Mouse (Mus musculus) limb, embryonic 13.5 days (tissue): ENCODE measurements around the gene Gm11077. TPM values are rescaled to one million over a fixed set of nuclear protein-coding genes. Genes with fewer than 3 reads are reported as not detected.

ENCODE experiments used
- ATAC-seq: fragments of 200-750 bp; cut with Nextera tagmentation; 2 replicates; pipeline ENCODE4 v1.8.0; 2017; ENCODE audit warnings: low read depth, moderate number of reproducible peaks, moderate TSS enrichment; ENCODE audit not compliant: low FRiP score
- H3K27ac ChIP-seq: fragments of 300-500 bp; sonication (generic); 2 replicates; pipeline ENCODE4 v1.5.1; 2015; ENCODE audit warnings: inconsistent platforms, mild to moderate bottlenecking, moderate library complexity
- H3K27me3 ChIP-seq: fragments of 300-500 bp; sonication (generic); 2 replicates; pipeline ENCODE4 v1.6.1; 2015; ENCODE audit warnings: mild to moderate bottlenecking, inconsistent platforms
- H3K36me3 ChIP-seq: fragments of 300-500 bp; sonication (generic); 2 replicates; pipeline ENCODE4 v1.6.1; 2015; ENCODE audit warnings: inconsistent platforms, mild to moderate bottlenecking, moderate library complexity
- H3K4me1 ChIP-seq: fragments of 300-500 bp; sonication (generic); 2 replicates; pipeline ENCODE4 v1.6.1; 2015; ENCODE audit warnings: inconsistent platforms
- H3K4me2 ChIP-seq: fragments of 300-500 bp; sonication (generic); replicated peaks from 2 replicates; pipeline ENCODE4 v1.6.1; 2015; ENCODE audit warnings: inconsistent platforms, mild to moderate bottlenecking, moderate library complexity
- H3K4me3 ChIP-seq: fragments of 300-500 bp; sonication (generic); 2 replicates; pipeline ENCODE4 v1.5.1; 2015; ENCODE audit warnings: moderate library complexity, mild to moderate bottlenecking, inconsistent platforms
- H3K9ac ChIP-seq: fragments of 300-500 bp; sonication (generic); 2 replicates; pipeline ENCODE4 v1.6.1; 2015; ENCODE audit warnings: mild to moderate bottlenecking, inconsistent platforms
- H3K9me3 ChIP-seq: fragments of 300-500 bp; sonication (generic); 2 replicates; pipeline ENCODE4 v1.6.1; 2016; ENCODE audit warnings: inconsistent platforms
- WGBS: fragments of 180-500 bp; shearing (Covaris S2); methylation state at CpG from one replicate; pipeline ENCODE4 v1.1.7; 2015; 5-methylcytosine and 5-hydroxymethylcytosine counted together
- polyA plus RNA-seq: library from polyadenylated mRNA; unstranded; fragments of >200 nt; fragmentation: Nextera tagmentation; extraction: Ambion mirVana; gene quantifications from 2 replicates; pipeline ENCODE4 v1.2.1, GENCODE M21; 2015

The Gm11077 gene
- polyA plus RNA-seq, 1 experiment from 2014 or later, result not detected

- H3K9me3 ChIP-seq, result peaks cover 8% of the 10 kb centered on the region; the same call in 1 of the 2 replicates
- H3K27ac ChIP-seq, result no peak overlapping the region
- no peak overlapping the region for H3K4me3 ChIP-seq
- no peaks in the 10 kb centered on the region for H3K36me3 ChIP-seq
- H3K27me3 ChIP-seq, result no peaks in the 10 kb centered on the region
- 87% methylated on average over 8 of the region's 8 CpGs for WGBS
- ATAC-seq, result no peak
- no peak overlapping the region for H3K4me2 ChIP-seq
- H3K9ac ChIP-seq, result no peak overlapping the region
- H3K4me1 ChIP-seq, result no peaks in the 10 kb centered on the region
Measured at GRCm38 (mm10) chr6:140750371-140751080, 21.4 kb downstream of the Gm11077 start.

- H3K4me1 ChIP-seq, result peaks cover 5% of the 10 kb centered on the region; the same call in 1 of the 2 replicates
- WGBS, result 42% methylated on average over 9 of the region's 9 CpGs
Measured at GRCm38 (mm10) chr6:140766365-140766764, 37.3 kb downstream of the Gm11077 start.

GRCm38 (mm10) chr6:140767237-140767636 lies 38.2 kb downstream of the Gm11077 start:
- Histone ChIP-seq H3K9me3 (no peaks in the 10 kb centered on the region), H3K4me2 (no peak overlapping the region), H3K27me3 (no peaks in the 10 kb centered on the region), H3K9ac (no peak overlapping the region), H3K36me3 (no peaks in the 10 kb centered on the region), H3K4me1 (peaks cover 5% of the 10 kb centered on the region; the same call in 1 of the 2 replicates), H3K27ac (no peak overlapping the region), H3K4me3 (no peak overlapping the region)
- no peak for ATAC-seq
- 82% methylated on average over 6 of the region's 6 CpGs for WGBS

More at GRCm38 (mm10) chr6:140766365-140766764, 37.3 kb downstream of the Gm11077 start:
- ATAC-seq, result no peak
- Histone ChIP-seq H3K27me3 (no peaks in the 10 kb centered on the region), H3K4me3 (no peak overlapping the region), H3K9me3 (no peaks in the 10 kb centered on the region), H3K9ac (no peak overlapping the region), H3K36me3 (no peaks in the 10 kb centered on the region), H3K27ac (no peak overlapping the region), H3K4me2 (no peak overlapping the region)

- no peaks in the 10 kb centered on the region for H3K27me3 ChIP-seq
- 81% methylated on average over 8 of the region's 8 CpGs for WGBS
- no peaks in the 10 kb centered on the region for H3K9me3 ChIP-seq
- peaks cover 5% of the 10 kb centered on the region; the same call in 1 of the 2 replicates for H3K4me1 ChIP-seq
- no peak overlapping the region for H3K4me3 ChIP-seq
- no peak overlapping the region for H3K9ac ChIP-seq
- no peak for ATAC-seq
- H3K4me2 ChIP-seq, result no peak overlapping the region
- H3K27ac ChIP-seq, result no peak overlapping the region
- no peaks in the 10 kb centered on the region for H3K36me3 ChIP-seq
Measured at GRCm38 (mm10) chr6:140768180-140768579, 39.1 kb downstream of the Gm11077 start.

- no peak for ATAC-seq
- no peak overlapping the region for H3K27ac ChIP-seq
Measured at GRCm38 (mm10) chr6:140768859-140769640, 40.0 kb downstream of the Gm11077 start.

GRCm38 (mm10) chr6:140776274-140776673 lies 47.2 kb downstream of the Gm11077 start:
- Histone ChIP-seq H3K27ac (no peak overlapping the region), H3K4me2 (no peak overlapping the region), H3K4me3 (no peak overlapping the region), H3K9ac (no peak overlapping the region), H3K27me3 (no peaks in the 10 kb centered on the region), H3K36me3 (no peaks in the 10 kb centered on the region), H3K4me1 (no peaks in the 10 kb centered on the region), H3K9me3 (no peaks in the 10 kb centered on the region)
- 88% methylated on average over 8 of the region's 8 CpGs for WGBS
- ATAC-seq, result no peak

More at GRCm38 (mm10) chr6:140768859-140769640, 40.0 kb downstream of the Gm11077 start:
- Histone ChIP-seq H3K36me3 (no peaks in the 10 kb centered on the region), H3K9ac (no peak overlapping the region), H3K4me3 (no peak overlapping the region), H3K4me2 (no peak overlapping the region), H3K27me3 (no peaks in the 10 kb centered on the region), H3K4me1 (peaks cover 5% of the 10 kb centered on the region; the same call in 1 of the 2 replicates), H3K9me3 (no peaks in the 10 kb centered on the region)
- WGBS, result 44% methylated on average over 21 of the region's 21 CpGs

- no peak overlapping the region for H3K4me2 ChIP-seq
- WGBS, result 94% methylated on average over 6 of the region's 6 CpGs
- no peak for ATAC-seq
- H3K9ac ChIP-seq, result no peak overlapping the region
- H3K4me1 ChIP-seq, result no peaks in the 10 kb centered on the region
- no peaks in the 10 kb centered on the region for H3K36me3 ChIP-seq
- no peak overlapping the region for H3K4me3 ChIP-seq
- no peaks in the 10 kb centered on the region for H3K9me3 ChIP-seq
- H3K27ac ChIP-seq, result no peak overlapping the region
- H3K27me3 ChIP-seq, result no peaks in the 10 kb centered on the region
Measured at GRCm38 (mm10) chr6:140782524-140782923, 53.4 kb downstream of the Gm11077 start.

GRCm38 (mm10) chr6:140786058-140786457 lies 57.0 kb downstream of the Gm11077 start:
- no peaks in the 10 kb centered on the region for H3K9me3 ChIP-seq
- H3K27ac ChIP-seq, result no peak overlapping the region
- no peak overlapping the region for H3K4me2 ChIP-seq
- 77% methylated on average over 2 of the region's 2 CpGs for WGBS
- no peak overlapping the region for H3K9ac ChIP-seq
- H3K36me3 ChIP-seq, result no peaks in the 10 kb centered on the region
- H3K27me3 ChIP-seq, result no peaks in the 10 kb centered on the region
- no peak overlapping the region for H3K4me3 ChIP-seq
- H3K4me1 ChIP-seq, result no peaks in the 10 kb centered on the region
- ATAC-seq, result no peak

- 42% methylated on average over 3 of the region's 3 CpGs for WGBS
Measured at GRCm38 (mm10) chr6:140789850-140790249, 60.8 kb downstream of the Gm11077 start.

GRCm38 (mm10) chr6:140793676-140794262 lies 64.7 kb downstream of the Gm11077 start:
- Histone ChIP-seq H3K9me3 (no peaks in the 10 kb centered on the region), H3K4me2 (no peak overlapping the region), H3K27me3 (no peaks in the 10 kb centered on the region), H3K36me3 (no peaks in the 10 kb centered on the region), H3K4me1 (no peaks in the 10 kb centered on the region), H3K27ac (no peak overlapping the region), H3K9ac (no peak overlapping the region), H3K4me3 (no peak overlapping the region)
- ATAC-seq, result no peak
- 70% methylated on average over 6 of the region's 6 CpGs for WGBS

More at GRCm38 (mm10) chr6:140789850-140790249, 60.8 kb downstream of the Gm11077 start:
- no peak overlapping the region for H3K4me3 ChIP-seq
- no peak overlapping the region for H3K4me2 ChIP-seq
- ATAC-seq, result no peak
- no peaks in the 10 kb centered on the region for H3K4me1 ChIP-seq
- H3K27me3 ChIP-seq, result no peaks in the 10 kb centered on the region
- H3K9ac ChIP-seq, result no peak overlapping the region
- H3K9me3 ChIP-seq, result no peaks in the 10 kb centered on the region
- no peak overlapping the region for H3K27ac ChIP-seq
- no peaks in the 10 kb centered on the region for H3K36me3 ChIP-seq

GRCm38 (mm10) chr6:140798841-140799240 lies 69.8 kb downstream of the Gm11077 start:
- Histone ChIP-seq H3K9me3 (peaks cover 3% of the 10 kb centered on the region; the same call in 1 of the 2 replicates), H3K4me1 (no peaks in the 10 kb centered on the region), H3K27me3 (no peaks in the 10 kb centered on the region), H3K4me2 (no peak overlapping the region), H3K4me3 (no peak overlapping the region), H3K27ac (no peak overlapping the region), H3K9ac (no peak overlapping the region), H3K36me3 (no peaks in the 10 kb centered on the region)
- ATAC-seq, result no peak
- WGBS, result 71% methylated on average over 3 of the region's 3 CpGs
